Mouse (Mus musculus) ES-Bruce4 (cell line): ENCODE data around the gene Cd27. TPM values are rescaled to one million over a fixed set of nuclear protein-coding genes. Genes with fewer than 3 reads are reported as not detected.

Experiments
- H3K27ac ChIP-seq: 2 replicates; pipeline ENCODE4 v1.5.1; 2012; ENCODE audit warnings: low read length, inconsistent platforms; ENCODE audit not compliant: insufficient read depth
- H3K27me3 ChIP-seq: 2 replicates; pipeline ENCODE4 v1.6.1; 2012; ENCODE audit warnings: mild to moderate bottlenecking, low read length, inconsistent platforms; ENCODE audit not compliant: control insufficient read depth, poor library complexity, insufficient read depth, severe bottlenecking
- H3K36me3 ChIP-seq: 2 replicates; pipeline ENCODE4 v1.6.1; 2012; ENCODE audit warnings: inconsistent platforms, mild to moderate bottlenecking, low read length, moderate library complexity; ENCODE audit not compliant: control insufficient read depth, poor library complexity, insufficient read depth, severe bottlenecking
- H3K4me1 ChIP-seq: one replicate; pipeline ENCODE4 v1.8.1; 2011; ENCODE audit warnings: low read length; ENCODE audit not compliant: control insufficient read depth, insufficient read depth
- H3K4me3 ChIP-seq: 2 replicates; pipeline ENCODE4 v1.5.1; 2011; ENCODE audit warnings: low read depth, mild to moderate bottlenecking, low read length
- H3K9ac ChIP-seq: 2 replicates; pipeline ENCODE4 v1.6.1; 2012; ENCODE audit warnings: low read depth, mild to moderate bottlenecking, inconsistent platforms; ENCODE audit not compliant: poor library complexity, severe bottlenecking
- H3K9me3 ChIP-seq: replicated peaks from 2 replicates; pipeline ENCODE4 v1.6.1; 2012; ENCODE audit warnings: mild to moderate bottlenecking, low read length, inconsistent platforms; ENCODE audit not compliant: control insufficient read depth, poor library complexity, insufficient read depth, severe bottlenecking
- CTCF ChIP-seq: IDR thresholded peaks from one replicate; pipeline ENCODE4 v1.8.1; 2011; ENCODE audit warnings: low read depth, low read length
- EP300 ChIP-seq: IDR thresholded peaks from 2 replicates; pipeline ENCODE4 v1.6.1; 2011; ENCODE audit warnings: low read depth, low read length; ENCODE audit not compliant: insufficient read depth
- POLR2A ChIP-seq: IDR thresholded peaks from one replicate; pipeline ENCODE4 v1.8.1; 2011; ENCODE audit warnings: low read length; ENCODE audit not compliant: insufficient read depth
- polyA plus RNA-seq: library from polyadenylated mRNA; stranded (reverse); fragments of >200 nt; gene quantifications from 2 replicates; pipeline ENCODE4 v1.2.4, GENCODE M21; 2011; ENCODE audit warnings: low read depth; ENCODE audit not compliant: missing spikeins, insufficient read depth, insufficient read length

Cd27 gene
- polyA plus RNA-seq, 1 experiment: not detected

- Histone ChIP-seq H3K36me3 (no peaks in the 10 kb centered on the region), H3K27ac (no peak overlapping the region), H3K4me3 (no peak overlapping the region), H3K4me1 (no peaks in the 10 kb centered on the region), H3K9ac (no peak overlapping the region), H3K27me3 (no peaks in the 10 kb centered on the region), H3K9me3 (no peaks in the 10 kb centered on the region)
- TF ChIP-seq EP300 (no peak), CTCF (no peak), POLR2A (no peak)
Observed at GRCm38 (mm10) chr6:125239547-125239946, 2.7 kb upstream of the Cd27 start.

GRCm38 (mm10) chr6:125238396-125238795 lies 1.6 kb upstream of the Cd27 start:
- no peak overlapping the region for H3K4me3 ChIP-seq

GRCm38 (mm10) chr6:125237421-125237820 lies 611 bp upstream of the Cd27 start:
- TF ChIP-seq EP300 (no peak), POLR2A (no peak), CTCF (no peak)
- H3K27ac ChIP-seq: no peak overlapping the region
- H3K36me3 ChIP-seq: no peaks in the 10 kb centered on the region
- no peaks in the 10 kb centered on the region for H3K4me1 ChIP-seq
- H3K4me3 ChIP-seq: no peak overlapping the region
- no peak overlapping the region for H3K9ac ChIP-seq
- no peaks in the 10 kb centered on the region for H3K9me3 ChIP-seq
- no peaks in the 10 kb centered on the region for H3K27me3 ChIP-seq

More at GRCm38 (mm10) chr6:125238396-125238795, 1.6 kb upstream of the Cd27 start:
- Histone ChIP-seq H3K36me3 (no peaks in the 10 kb centered on the region), H3K4me1 (no peaks in the 10 kb centered on the region), H3K9ac (no peak overlapping the region), H3K27me3 (no peaks in the 10 kb centered on the region), H3K27ac (no peak overlapping the region), H3K9me3 (no peaks in the 10 kb centered on the region)
- no peak for TF ChIP-seq EP300
- TF ChIP-seq CTCF: no peak
- no peak for TF ChIP-seq POLR2A

GRCm38 (mm10) chr6:125236341-125236740 lies 469 bp downstream of the Cd27 start:
- H3K4me3 ChIP-seq: no peak overlapping the region
- no peaks in the 10 kb centered on the region for H3K9me3 ChIP-seq
- no peak for TF ChIP-seq EP300
- no peak for TF ChIP-seq CTCF
- no peak for TF ChIP-seq POLR2A
- H3K9ac ChIP-seq: no peak overlapping the region
- H3K36me3 ChIP-seq: no peaks in the 10 kb centered on the region
- no peaks in the 10 kb centered on the region for H3K27me3 ChIP-seq
- no peaks in the 10 kb centered on the region for H3K4me1 ChIP-seq
- H3K27ac ChIP-seq: no peak overlapping the region

- TF ChIP-seq POLR2A (no peak), EP300 (no peak), CTCF (no peak)
Observed at GRCm38 (mm10) chr6:125234520-125234828, 2.3 kb downstream of the Cd27 start.

GRCm38 (mm10) chr6:125233816-125234519 lies 2.8 kb downstream of the Cd27 start:
- no peak overlapping the region for H3K27ac ChIP-seq
- no peaks in the 10 kb centered on the region for H3K27me3 ChIP-seq
- no peaks in the 10 kb centered on the region for H3K4me1 ChIP-seq
- no peak overlapping the region for H3K4me3 ChIP-seq
- H3K36me3 ChIP-seq: no peaks in the 10 kb centered on the region
- no peak for TF ChIP-seq EP300
- TF ChIP-seq POLR2A: no peak
- no peak for TF ChIP-seq CTCF
- H3K9ac ChIP-seq: no peak overlapping the region
- no peaks in the 10 kb centered on the region for H3K9me3 ChIP-seq

More at GRCm38 (mm10) chr6:125234520-125234828, 2.3 kb downstream of the Cd27 start:
- no peaks in the 10 kb centered on the region for H3K36me3 ChIP-seq
- H3K9me3 ChIP-seq: no peaks in the 10 kb centered on the region
- no peak overlapping the region for H3K27ac ChIP-seq
- H3K4me1 ChIP-seq: no peaks in the 10 kb centered on the region
- no peak overlapping the region for H3K9ac ChIP-seq
- H3K27me3 ChIP-seq: no peaks in the 10 kb centered on the region
- H3K4me3 ChIP-seq: no peak overlapping the region
